Mouse (Mus musculus): ENCODE measurements around the gene Ccdc183. TPM values are rescaled to one million over a fixed set of nuclear protein-coding genes. Genes with fewer than 3 reads are reported as not detected.

Gene Ccdc183
- polyA plus RNA-seq (2012; rRNA removed), result not detected in 2 replicates

- Histone ChIP-seq H3K4me3 (replicated peaks; ENCODE audit: extremely low read depth, low read depth, low read length) (no peak within 1 kb of the TSS), H3K4me1 (ENCODE audit: control insufficient read depth, insufficient read depth, low read length) (no peaks in the 10 kb centered on the region)
- DNase-seq, result no peak
- WGBS, result 70% methylated on average over 3 of the region's 3 CpGs
- no peak for TF ChIP-seq POLR2A (IDR thresholded peaks at IDR 0.05; ENCODE audit: borderline replicate concordance, extremely low read depth, low read depth, low read length)
- TF ChIP-seq CTCF (IDR thresholded peaks at IDR 0.05; ENCODE audit: insufficient read depth, low read length), result no peak
Measured at GRCm38 (mm10) chr2:25617578-25617977, at the start of gene Ccdc183. Gene Ccdc183, minus strand, starts transcription at chr2:25617678.

DNA sequence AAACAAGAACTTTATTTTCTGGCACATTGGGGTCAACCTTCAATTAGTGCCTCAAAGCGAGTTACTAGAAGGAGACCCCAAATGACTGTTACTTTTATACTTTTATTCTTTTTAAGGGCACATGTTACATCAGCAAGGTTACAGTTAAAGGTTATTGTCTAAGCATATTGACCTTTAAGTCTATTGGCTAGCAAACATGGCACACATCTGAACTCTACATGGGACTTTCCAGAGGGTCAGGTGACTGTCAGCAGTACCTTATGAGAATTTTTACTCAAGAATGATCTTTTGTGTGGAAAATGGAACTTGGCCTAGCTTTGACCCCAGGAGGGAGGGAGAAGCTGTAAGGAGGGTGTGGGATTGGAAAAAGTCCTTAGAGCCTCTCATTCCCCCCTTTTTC, 49.0 kb upstream of the Ccdc183 start:
- DNase-seq, result no peak
- TF ChIP-seq CTCF (IDR thresholded peaks at IDR 0.05; ENCODE audit: insufficient read depth, low read length) (no peak), POLR2A (IDR thresholded peaks at IDR 0.05; ENCODE audit: borderline replicate concordance, extremely low read depth, low read depth, low read length) (no peak)
- no peaks in the 10 kb centered on the region for H3K4me1 ChIP-seq (ENCODE audit: control insufficient read depth, insufficient read depth, low read length)
- 48% methylated on average over 1 of the region's 1 CpGs for WGBS
- H3K4me3 ChIP-seq (replicated peaks; ENCODE audit: extremely low read depth, low read depth, low read length), result no peak overlapping the region

GRCm38 (mm10) chr2:25664125-25664524, 46.6 kb upstream of the Ccdc183 start:
- H3K4me3 ChIP-seq (replicated peaks; ENCODE audit: extremely low read depth, low read depth, low read length), result no peak overlapping the region
- H3K4me1 ChIP-seq (ENCODE audit: control insufficient read depth, insufficient read depth, low read length), result no peaks in the 10 kb centered on the region
- 81% methylated on average over 5 of the region's 5 CpGs for WGBS
- TF ChIP-seq POLR2A (IDR thresholded peaks at IDR 0.05; ENCODE audit: borderline replicate concordance, extremely low read depth, low read depth, low read length), result no peak
- no peak for DNase-seq

GRCm38 (mm10) chr2:25663511-25663910, 46.0 kb upstream of the Ccdc183 start:
- TF ChIP-seq CTCF (IDR thresholded peaks at IDR 0.05; ENCODE audit: insufficient read depth, low read length) (peak; percentile 73), POLR2A (IDR thresholded peaks at IDR 0.05; ENCODE audit: borderline replicate concordance, extremely low read depth, low read depth, low read length) (no peak)
- DNase-seq, result peak; percentile 31
- 50% methylated on average over 1 of the region's 1 CpGs for WGBS
- no peak overlapping the region for H3K4me3 ChIP-seq (replicated peaks; ENCODE audit: extremely low read depth, low read depth, low read length)
- H3K4me1 ChIP-seq (ENCODE audit: control insufficient read depth, insufficient read depth, low read length), result no peaks in the 10 kb centered on the region

GRCm38 (mm10) chr2:25661245-25661970, 43.9 kb upstream of the Ccdc183 start:
- TF ChIP-seq POLR2A (IDR thresholded peaks at IDR 0.05; ENCODE audit: borderline replicate concordance, extremely low read depth, low read depth, low read length) (no peak), CTCF (IDR thresholded peaks at IDR 0.05; ENCODE audit: insufficient read depth, low read length) (no peak)
- no peak for DNase-seq
- no peaks in the 10 kb centered on the region for H3K4me1 ChIP-seq (ENCODE audit: control insufficient read depth, insufficient read depth, low read length)
- H3K4me3 ChIP-seq (replicated peaks; ENCODE audit: extremely low read depth, low read depth, low read length), result no peak overlapping the region
- 77% methylated on average over 6 of the region's 6 CpGs for WGBS

- WGBS, result 75% methylated on average over 8 of the region's 8 CpGs
- H3K4me3 ChIP-seq (replicated peaks; ENCODE audit: extremely low read depth, low read depth, low read length), result no peak overlapping the region
- no peak for DNase-seq
- TF ChIP-seq POLR2A (IDR thresholded peaks at IDR 0.05; ENCODE audit: borderline replicate concordance, extremely low read depth, low read depth, low read length) (no peak), CTCF (IDR thresholded peaks at IDR 0.05; ENCODE audit: insufficient read depth, low read length) (no peak)
- no peaks in the 10 kb centered on the region for H3K4me1 ChIP-seq (ENCODE audit: control insufficient read depth, insufficient read depth, low read length)
Measured at GRCm38 (mm10) chr2:25660279-25660678, 42.8 kb upstream of the Ccdc183 start.

DNA sequence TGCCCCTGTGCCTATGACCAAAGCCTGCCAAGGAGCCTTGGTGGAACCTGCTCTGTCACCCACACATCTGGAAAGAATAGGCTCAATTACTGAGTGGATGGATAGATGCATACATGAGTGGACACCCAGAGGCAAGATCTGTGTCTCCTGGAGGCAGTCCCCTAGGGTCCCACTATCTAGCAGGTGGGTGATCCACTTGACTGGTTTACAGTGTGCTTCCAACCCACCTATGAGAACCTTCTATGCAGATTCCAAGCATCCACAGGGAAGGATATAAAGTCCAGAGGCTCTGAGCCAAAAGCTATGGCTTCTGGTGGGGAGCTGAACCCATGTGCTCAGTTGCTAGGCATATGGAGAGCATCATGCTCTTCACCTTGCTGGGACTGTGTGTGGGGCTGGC, 40.2 kb upstream of the Ccdc183 start, which contains the start of gene Lcn5:
Gene Lcn5 (plus strand): TSS at position 301 of the 400 bp plus-strand sequence.
- TF ChIP-seq CTCF (IDR thresholded peaks at IDR 0.05; ENCODE audit: insufficient read depth, low read length) (no peak), POLR2A (IDR thresholded peaks at IDR 0.05; ENCODE audit: borderline replicate concordance, extremely low read depth, low read depth, low read length) (no peak)
- Histone ChIP-seq H3K4me1 (ENCODE audit: control insufficient read depth, insufficient read depth, low read length) (no peaks in the 10 kb centered on the region), H3K4me3 (replicated peaks; ENCODE audit: extremely low read depth, low read depth, low read length) (no peak within 1 kb of the TSS)
- no peak for DNase-seq

GRCm38 (mm10) chr2:25657246-25657645, 39.8 kb upstream of the Ccdc183 start:
- no peak for DNase-seq
- 73% methylated on average over 4 of the region's 4 CpGs for WGBS

DNA sequence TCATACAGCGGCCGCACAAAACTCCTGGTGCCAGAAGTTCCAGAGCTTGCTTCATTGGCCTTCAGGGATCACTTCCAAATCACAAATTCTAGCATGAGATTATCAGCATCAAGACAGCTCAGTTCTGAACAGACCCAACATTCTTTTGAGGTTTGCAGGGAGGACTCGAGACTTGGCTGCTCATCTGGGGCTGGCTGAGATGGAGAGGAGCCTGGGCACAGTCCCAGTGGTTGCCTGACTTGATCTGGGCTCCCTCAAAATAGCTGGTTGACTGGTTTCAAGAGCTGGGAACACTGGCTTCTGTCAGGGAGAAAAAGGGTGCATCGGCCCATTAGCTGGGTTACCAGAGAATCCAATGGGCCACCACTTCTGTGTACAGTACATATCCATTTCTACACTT, 39.2 kb upstream of the Ccdc183 start:
- Histone ChIP-seq H3K4me1 (ENCODE audit: control insufficient read depth, insufficient read depth, low read length) (no peaks in the 10 kb centered on the region), H3K4me3 (replicated peaks; ENCODE audit: extremely low read depth, low read depth, low read length) (no peak overlapping the region)
- DNase-seq, result no peak
- no peak for TF ChIP-seq CTCF (IDR thresholded peaks at IDR 0.05; ENCODE audit: insufficient read depth, low read length)
- no peak for TF ChIP-seq POLR2A (IDR thresholded peaks at IDR 0.05; ENCODE audit: borderline replicate concordance, extremely low read depth, low read depth, low read length)
- WGBS, result 74% methylated on average over 4 of the region's 4 CpGs

More at GRCm38 (mm10) chr2:25657246-25657645, 39.8 kb upstream of the Ccdc183 start:
- TF ChIP-seq POLR2A (IDR thresholded peaks at IDR 0.05; ENCODE audit: borderline replicate concordance, extremely low read depth, low read depth, low read length), result no peak
- TF ChIP-seq CTCF (IDR thresholded peaks at IDR 0.05; ENCODE audit: insufficient read depth, low read length), result no peak
- H3K4me1 ChIP-seq (ENCODE audit: control insufficient read depth, insufficient read depth, low read length), result no peaks in the 10 kb centered on the region
- no peak overlapping the region for H3K4me3 ChIP-seq (replicated peaks; ENCODE audit: extremely low read depth, low read depth, low read length)

DNA sequence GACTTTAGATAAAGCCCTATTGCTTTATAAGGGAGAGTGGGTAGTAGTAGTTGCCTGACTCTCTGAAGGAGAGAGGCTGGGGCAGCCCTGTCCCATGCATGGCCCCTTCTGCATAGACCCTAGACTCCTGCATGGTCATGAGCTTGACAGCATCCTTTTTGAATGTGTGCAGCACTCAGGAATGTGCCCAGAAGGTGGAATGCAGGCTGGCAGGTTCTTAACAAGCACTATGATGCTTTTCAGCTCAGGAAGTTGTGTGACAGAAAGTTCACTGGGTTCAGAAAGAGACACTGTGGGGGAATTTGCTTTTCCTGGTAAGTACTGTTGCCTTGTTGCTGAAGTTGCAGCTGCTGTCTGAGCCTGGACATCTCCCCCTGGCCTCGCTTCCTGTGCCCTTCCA, 37.0 kb upstream of the Ccdc183 start:
- 41% methylated on average over 1 of the region's 1 CpGs for WGBS
- H3K4me1 ChIP-seq (ENCODE audit: control insufficient read depth, insufficient read depth, low read length), result no peaks in the 10 kb centered on the region
- TF ChIP-seq CTCF (IDR thresholded peaks at IDR 0.05; ENCODE audit: insufficient read depth, low read length) (no peak), POLR2A (IDR thresholded peaks at IDR 0.05; ENCODE audit: borderline replicate concordance, extremely low read depth, low read depth, low read length) (no peak)
- no peak for DNase-seq
- no peak overlapping the region for H3K4me3 ChIP-seq (replicated peaks; ENCODE audit: extremely low read depth, low read depth, low read length)

Data from lung, adult 2 months (tissue).